Mouse (Mus musculus) thymus, postnatal 25 days (tissue): ENCODE results near the gene P4hb.
"Not testable (repeated sequence)": the region's sequence is repeated elsewhere in the genome, so short reads cannot be mapped to it uniquely, and the experiment has no call there.

ENCODE experiments used
- DNase-seq: peaks from one replicate; pipeline ENCODE4 v3.0.0; 2022

The P4hb gene

DNA sequence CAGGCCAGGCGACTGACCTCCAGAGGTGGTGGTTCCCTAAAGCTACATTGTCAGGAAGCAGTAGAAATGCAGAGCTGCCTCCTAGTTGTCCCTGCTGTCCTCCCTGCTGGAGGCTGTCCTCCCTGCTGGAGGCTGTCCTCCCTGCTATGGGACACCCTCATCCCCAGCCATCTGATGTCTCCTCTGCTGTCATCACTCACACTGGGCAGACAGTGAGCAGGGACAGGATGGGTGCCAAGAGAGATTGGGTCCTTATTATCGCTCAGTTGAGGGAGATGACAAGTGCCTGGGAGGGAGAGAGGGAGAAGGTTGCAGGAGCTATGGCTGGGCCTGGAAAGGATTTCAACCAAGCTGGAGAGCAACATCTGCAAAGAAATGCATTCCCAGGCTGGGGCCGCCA lies 37.9 kb downstream of the P4hb start:
- no peak for DNase-seq

GRCm38 (mm10) chr11:120534093-120534492 lies 39.0 kb downstream of the P4hb start:
- DNase-seq, result no peak

GRCm38 (mm10) chr11:120531646-120532045 lies 41.4 kb downstream of the P4hb start:
- no peak for DNase-seq

GRCm38 (mm10) chr11:120530085-120530964 lies 42.7 kb downstream of the P4hb start, which contains the start of gene Gcgr:
Gene Gcgr (plus strand): TSS chr11:120530699.
- DNase-seq, result no peak

DNA sequence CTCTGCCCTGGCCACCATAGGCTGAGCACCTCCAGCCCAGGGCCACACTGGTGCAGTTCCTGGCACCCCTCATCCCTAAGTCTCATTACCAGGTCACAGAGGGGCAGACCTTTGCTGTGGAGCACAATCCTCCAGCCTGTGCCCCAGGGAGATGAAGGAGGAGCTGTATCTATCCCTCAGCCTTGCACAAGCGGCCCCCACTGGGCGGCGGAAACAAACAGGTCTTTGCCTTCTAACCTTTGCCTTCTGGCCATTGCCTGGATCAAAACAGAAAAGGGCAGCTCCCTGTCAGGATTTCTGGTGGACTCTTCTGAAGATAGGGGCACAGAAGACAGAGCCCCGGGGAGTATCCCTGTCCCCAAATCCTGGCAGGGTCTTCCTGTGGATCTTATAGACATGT lies 44.1 kb downstream of the P4hb start:
- no peak for DNase-seq

DNA sequence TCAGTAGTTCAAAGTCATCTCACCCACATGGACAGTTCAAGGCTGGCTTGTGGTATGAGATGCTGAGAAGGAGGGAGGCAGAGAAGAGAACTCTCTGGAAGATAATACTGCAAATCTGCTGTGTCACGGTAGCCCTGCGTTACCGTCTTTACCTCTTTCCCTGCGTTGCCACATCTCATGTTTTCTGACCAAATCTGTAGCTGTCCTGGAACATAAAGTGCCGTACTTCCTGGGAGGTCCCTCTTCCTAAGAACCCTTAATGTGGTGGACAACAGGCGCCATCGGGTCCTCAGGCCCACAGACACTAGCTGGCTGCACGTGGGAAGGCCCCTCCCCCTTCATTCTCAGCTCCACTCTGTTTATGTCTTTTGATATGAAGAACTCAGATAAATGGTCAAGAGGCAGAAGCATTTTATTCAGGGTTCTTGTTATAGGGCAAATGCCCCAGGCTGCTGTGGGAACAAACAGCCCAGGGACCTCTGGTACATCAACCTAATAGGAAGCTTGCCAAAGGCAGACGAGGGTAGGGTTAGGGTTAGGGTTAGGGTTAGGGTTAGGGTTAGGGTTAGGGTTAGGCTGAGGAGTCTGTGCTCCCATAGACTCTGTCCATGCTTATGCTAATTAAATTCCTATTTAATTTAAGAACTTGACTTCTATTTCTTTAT lies 45.2 kb downstream of the P4hb start:
- DNase-seq, result no peak

DNA sequence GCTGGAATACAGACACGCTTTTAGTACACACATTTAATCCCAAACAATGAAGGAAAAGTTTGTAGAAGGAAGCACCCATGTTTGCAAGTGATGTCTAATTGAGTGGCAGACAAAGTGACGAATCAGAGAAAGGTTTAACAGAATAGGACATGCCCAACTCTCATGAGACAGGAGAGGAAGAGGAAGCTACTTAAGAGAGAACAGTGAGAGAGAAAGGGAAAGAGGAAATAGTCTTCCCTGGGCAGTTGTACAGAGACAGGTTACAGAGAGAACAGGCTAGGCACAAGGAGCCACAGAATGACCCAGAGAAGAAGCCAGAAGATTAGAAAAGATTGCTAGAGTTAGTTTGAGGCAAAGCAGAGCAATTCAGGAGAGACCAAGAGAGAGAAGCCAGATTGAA lies 47.1 kb downstream of the P4hb start:
- no peak for DNase-seq

- DNase-seq, result no peak
These were observed 50.5 kb downstream of the P4hb start for GRCm38 (mm10) chr11:120522581-120522980.

DNA sequence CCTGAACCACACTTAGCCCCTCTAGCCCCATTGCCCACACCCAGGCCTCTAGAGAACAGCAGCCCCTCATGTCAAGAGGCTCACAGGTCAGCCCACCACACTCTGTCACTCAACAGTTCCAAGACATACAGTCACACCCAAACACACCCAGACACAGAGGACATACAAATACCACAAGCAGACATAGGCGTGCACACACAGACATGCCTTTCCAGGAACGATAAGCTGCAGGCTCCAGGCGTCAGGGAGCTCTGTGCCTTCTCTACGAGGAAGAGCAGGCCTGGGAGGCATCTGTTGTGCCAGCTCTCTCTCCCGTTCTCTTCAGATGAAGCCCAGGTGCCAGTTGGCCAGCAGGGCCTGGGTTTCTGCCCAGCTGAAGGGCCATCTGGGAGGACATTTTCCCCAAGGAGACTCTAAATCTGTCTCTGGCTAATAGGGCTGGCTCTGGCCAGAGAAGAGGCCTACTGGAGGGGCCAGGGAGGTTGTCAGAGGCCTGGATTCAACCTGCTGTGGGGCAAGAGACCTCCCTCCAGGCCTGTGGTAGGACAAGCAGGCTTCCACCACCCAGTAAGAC lies 52.0 kb downstream of the P4hb start:
- DNase-seq, result no peak

- DNase-seq, result no peak
These were observed 52.6 kb downstream of the P4hb start for GRCm38 (mm10) chr11:120520498-120520897.

DNA sequence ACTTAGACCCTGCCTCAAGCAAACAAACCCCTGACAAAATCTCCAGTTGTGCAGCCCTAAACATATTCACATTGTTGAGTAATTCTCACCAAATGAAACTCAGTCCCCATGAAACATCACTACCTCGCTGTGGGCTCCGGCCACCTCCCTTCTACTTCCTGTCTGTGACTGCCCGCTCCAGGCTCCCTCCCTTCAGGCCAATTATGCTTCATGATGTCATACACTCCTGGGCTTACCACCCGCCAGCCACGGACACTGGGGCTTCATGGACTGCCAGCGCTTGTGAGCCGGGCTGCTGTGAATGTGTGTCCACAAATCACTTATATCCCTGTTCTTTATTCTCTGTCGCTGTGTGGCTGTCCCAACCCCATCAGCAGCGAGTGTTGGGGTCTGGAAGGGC lies 53.3 kb downstream of the P4hb start:
- no peak for DNase-seq

- DNase-seq, result no peak
These were observed 54.5 kb downstream of the P4hb start for GRCm38 (mm10) chr11:120518558-120518957.

GRCm38 (mm10) chr11:120518027-120518426 lies 55.0 kb downstream of the P4hb start:
- no peak for DNase-seq

GRCm38 (mm10) chr11:120517147-120517546 lies 55.9 kb downstream of the P4hb start:
- no peak for DNase-seq

DNA sequence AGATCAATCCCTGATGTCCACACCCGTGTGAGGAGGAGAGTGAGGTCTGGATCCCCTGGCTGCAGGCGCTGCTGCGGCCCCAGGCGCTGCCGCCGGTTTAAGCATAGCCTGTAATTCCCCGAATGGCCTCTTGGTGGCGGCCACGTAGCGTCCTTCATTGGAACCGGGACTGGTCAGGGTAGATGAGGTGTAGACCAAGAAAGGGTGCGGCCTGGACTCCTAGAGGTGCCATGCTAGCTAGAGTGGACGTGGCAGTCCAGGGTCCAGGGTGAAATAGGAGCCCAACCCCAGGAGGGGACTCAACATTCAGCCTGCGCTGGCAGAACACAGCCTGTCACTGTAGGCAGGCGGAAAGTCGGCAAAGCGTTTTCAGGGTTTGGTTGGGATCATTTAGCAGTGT lies 57.4 kb downstream of the P4hb start:
- DNase-seq, result peak; percentile 87

GRCm38 (mm10) chr11:120514262-120514661 lies 58.8 kb downstream of the P4hb start:
- not testable (repeated sequence) for DNase-seq

DNA sequence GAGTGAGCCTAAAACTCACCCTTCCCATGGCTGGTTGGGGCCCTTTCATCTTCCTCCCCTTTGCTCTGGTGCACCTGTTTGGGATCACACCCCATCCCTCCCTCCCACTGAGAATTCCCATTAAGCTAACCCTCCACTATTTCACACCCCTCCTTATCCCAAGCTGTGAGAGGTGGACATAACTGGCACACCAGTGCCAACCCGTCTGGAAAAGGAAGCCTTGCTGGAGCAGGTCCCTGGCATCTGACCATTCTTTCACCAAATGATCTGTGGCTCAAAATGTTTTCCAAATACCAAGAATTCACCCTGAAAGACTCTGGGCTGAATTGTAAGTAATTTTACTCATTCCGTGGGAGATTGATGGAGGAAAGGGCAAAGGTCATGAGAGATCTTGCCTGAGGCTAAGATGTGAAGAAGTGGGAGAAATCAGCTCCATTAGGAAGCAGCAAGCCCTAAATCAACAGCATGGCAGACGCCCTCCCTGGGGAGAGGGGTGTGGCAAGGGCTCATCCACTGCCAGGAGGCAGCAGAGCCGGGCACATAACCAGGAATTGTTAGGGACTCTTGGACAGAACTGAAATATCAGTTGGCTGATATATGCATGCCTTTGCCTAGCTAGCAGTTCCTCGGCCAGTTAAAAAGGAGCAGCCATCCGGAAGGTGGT lies 60.1 kb downstream of the P4hb start:
- no peak for DNase-seq

GRCm38 (mm10) chr11:120510375-120511030 lies 62.5 kb downstream of the P4hb start:
- peak; percentile 48 for DNase-seq
